9 mouse cellular contexts compared by ENCODE assay signal in the genomic region with DNA sequence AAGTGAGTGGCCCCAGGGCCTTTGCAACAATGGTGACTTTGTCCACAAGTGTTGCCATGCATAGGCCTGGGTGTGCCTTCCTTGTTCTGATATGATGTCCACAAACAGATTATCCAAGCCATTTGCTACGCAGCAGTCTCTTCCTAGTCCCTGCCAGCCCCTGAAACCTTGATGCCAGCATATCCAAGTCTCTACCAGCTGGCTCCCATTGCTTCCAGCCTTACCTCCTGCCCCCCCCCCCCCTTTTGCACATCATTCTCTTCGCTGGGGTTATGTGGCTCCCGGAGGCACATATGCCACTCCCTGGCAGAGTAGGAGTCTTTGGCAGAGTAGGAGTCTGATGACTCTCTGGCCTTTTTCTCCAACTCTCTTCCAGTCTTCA. TPM values are rescaled to one million over a fixed set of nuclear protein-coding genes. Genes with fewer than 3 reads are reported as not detected.
DNase-seq lines count a peak whose midpoint lies in the region; ATAC-seq lines count a peak whose summit lies in the region.
"Had no signal": no experiment of that assay in that cellular context is flagged by ENCODE, and none has a peak within 500 bp of the region (broad histone marks: within the 10 kb centered on the region; RNA-seq: fewer than 3 reads in every experiment).

No protein-coding gene starts in this region.

- ATAC-seq in kidney, embryonic 16.5 days (ENCODE audit: low FRiP score, low TSS enrichment), result no peak
- ATAC-seq in embryonic facial prominence, embryonic 13.5 days (ENCODE audit: insufficient number of reproducible peaks, insufficient read depth, low FRiP score, low TSS enrichment, low read depth), result no peak
- peak; percentile 27 for ATAC-seq in hindbrain, embryonic 15.5 days (ENCODE audit: low FRiP score, low read depth)
- peak; percentile 5 for ATAC-seq in midbrain, embryonic 15.5 days (replicated peaks)

- H3K4me3 ChIP-seq in kidney, embryonic 16.5 days (ENCODE audit: low read length), result peak overlapping the region; percentile 50
- H3K4me3 ChIP-seq in embryonic facial prominence, embryonic 13.5 days, result peak overlapping the region; percentile 52
- H3K4me3 ChIP-seq in hindbrain, embryonic 15.5 days, result peak overlapping the region; percentile 52
- peak overlapping the region; percentile 54 for H3K4me3 ChIP-seq in midbrain, embryonic 15.5 days

- peak overlapping the region; percentile 63 for H3K9ac ChIP-seq in kidney, embryonic 16.5 days (replicated peaks; ENCODE audit: low read length)
- H3K9ac ChIP-seq in embryonic facial prominence, embryonic 13.5 days, result peak overlapping the region; percentile 62
- peak overlapping the region; percentile 60 for H3K9ac ChIP-seq in hindbrain, embryonic 15.5 days
- peak overlapping the region; percentile 58 for H3K9ac ChIP-seq in midbrain, embryonic 15.5 days

- H3K36me3 ChIP-seq in kidney, embryonic 16.5 days (ENCODE audit: insufficient read depth, low read length), result no peaks in the 10 kb centered on the region
- H3K36me3 ChIP-seq in embryonic facial prominence, embryonic 13.5 days, result no peaks in the 10 kb centered on the region
- H3K36me3 ChIP-seq in hindbrain, embryonic 15.5 days, result no peaks in the 10 kb centered on the region
- H3K36me3 ChIP-seq in midbrain, embryonic 15.5 days (replicated peaks), result no peaks in the 10 kb centered on the region

- no peak for DNase-seq in kidney, postnatal 10 days
- no peak for DNase-seq in gastrocnemius, postnatal 25 days
- DNase-seq in urinary bladder, adult 2 months (ENCODE audit: low spot score), result no peak
- no peak for DNase-seq in embryo, embryonic 11 days

- no peak overlapping the region for H3K27ac ChIP-seq in kidney, embryonic 16.5 days (ENCODE audit: low read length)
- no peak overlapping the region for H3K27ac ChIP-seq in embryonic facial prominence, embryonic 13.5 days
- H3K27ac ChIP-seq in hindbrain, embryonic 15.5 days (replicated peaks), result peak overlapping the region; percentile 81
- peak overlapping the region; percentile 79 for H3K27ac ChIP-seq in midbrain, embryonic 15.5 days

- no peaks in the 10 kb centered on the region for H3K4me1 ChIP-seq in kidney, embryonic 16.5 days (ENCODE audit: insufficient read depth, low read length)
- no peaks in the 10 kb centered on the region for H3K4me1 ChIP-seq in embryonic facial prominence, embryonic 13.5 days
- H3K4me1 ChIP-seq in hindbrain, embryonic 15.5 days (replicated peaks), result peaks cover 15% of the 10 kb centered on the region
- H3K4me1 ChIP-seq in midbrain, embryonic 15.5 days, result peaks cover 19% of the 10 kb centered on the region

- H3K9me3 ChIP-seq in kidney, embryonic 16.5 days (ENCODE audit: low read length), result no peaks in the 10 kb centered on the region
- H3K9me3 ChIP-seq in embryonic facial prominence, embryonic 13.5 days, result no peaks in the 10 kb centered on the region
- no peaks in the 10 kb centered on the region for H3K9me3 ChIP-seq in hindbrain, embryonic 15.5 days
- H3K9me3 ChIP-seq in midbrain, embryonic 15.5 days, result no peaks in the 10 kb centered on the region

- no peaks in the 10 kb centered on the region for H3K27me3 ChIP-seq in kidney, embryonic 16.5 days (ENCODE audit: insufficient read depth, low read length)
- H3K27me3 ChIP-seq in embryonic facial prominence, embryonic 13.5 days, result peaks cover 3% of the 10 kb centered on the region
- no peaks in the 10 kb centered on the region for H3K27me3 ChIP-seq in hindbrain, embryonic 15.5 days
- no peaks in the 10 kb centered on the region for H3K27me3 ChIP-seq in midbrain, embryonic 15.5 days (replicated peaks)

- peak overlapping the region; percentile 79 for H3K4me2 ChIP-seq in kidney, embryonic 16.5 days (replicated peaks; ENCODE audit: low read depth, low read length)
- peak overlapping the region; percentile 74 for H3K4me2 ChIP-seq in embryonic facial prominence, embryonic 13.5 days
- peak overlapping the region; percentile 60 for H3K4me2 ChIP-seq in hindbrain, embryonic 15.5 days
- H3K4me2 ChIP-seq in midbrain, embryonic 15.5 days, result peak overlapping the region; percentile 56

- 69% methylated on average over 3 of the region's 3 CpGs for WGBS in kidney, embryonic 16.5 days
- WGBS in embryonic facial prominence, embryonic 13.5 days, result 68% methylated on average over 3 of the region's 3 CpGs
- WGBS in hindbrain, embryonic 15.5 days, result 48% methylated on average over 3 of the region's 3 CpGs
- WGBS in midbrain, embryonic 15.5 days, result 50% methylated on average over 3 of the region's 3 CpGs

RNA-seq across cellular contexts. Expression of a gene that starts 0.4 kb away (rescaled TPM):
- 15.8 and 20.6 TPM in 2 replicates for polyA plus RNA-seq in kidney, embryonic 16.5 days (2015; fragmentation: Nextera tagmentation; extraction: Ambion mirVana)
- 15.6 and 18.8 TPM in 2 replicates for polyA plus RNA-seq in embryonic facial prominence, embryonic 13.5 days (2015; fragmentation: Nextera tagmentation; extraction: Ambion mirVana)
- 162 and 175 TPM in 2 replicates for polyA plus RNA-seq in hindbrain, embryonic 15.5 days (2015; fragmentation: Nextera tagmentation; extraction: Ambion mirVana)
- polyA plus RNA-seq in midbrain, embryonic 15.5 days (2015; fragmentation: Nextera tagmentation; extraction: Ambion mirVana), result 179 and 188 TPM in 2 replicates
- 10 to 100 TPM in 1 of 2 experiments, 1 to 10 TPM in 1; 8.6 to 10.3 TPM for total RNA-seq in gastrocnemius, postnatal 25 days (2021)
- polyA plus RNA-seq in urinary bladder, adult 2 months (2012; rRNA removed), result 159 and 178 TPM in 2 replicates
- total RNA-seq: liver, adult 2 months had no signal

RNA-seq across cellular contexts. Expression of a gene that starts 12.7 kb away (rescaled TPM):
- polyA plus RNA-seq in kidney, embryonic 16.5 days (2015; fragmentation: Nextera tagmentation; extraction: Ambion mirVana), result 7.0 and 8.7 TPM in 2 replicates
- 9.7 and 10.1 TPM in 2 replicates for polyA plus RNA-seq in embryonic facial prominence, embryonic 13.5 days (2015; fragmentation: Nextera tagmentation; extraction: Ambion mirVana)
- polyA plus RNA-seq in hindbrain, embryonic 15.5 days (2015; fragmentation: Nextera tagmentation; extraction: Ambion mirVana), result 6.7 and 7.0 TPM in 2 replicates
- polyA plus RNA-seq in midbrain, embryonic 15.5 days (2015; fragmentation: Nextera tagmentation; extraction: Ambion mirVana), result 6.6 and 7.4 TPM in 2 replicates
- 100 to 1,000 TPM in 1 of 2 experiments, 10 to 100 TPM in 1; 96.2 to 127 TPM for total RNA-seq in gastrocnemius, postnatal 25 days (2021)
- 78.1 and 87.3 TPM in 2 replicates for polyA plus RNA-seq in urinary bladder, adult 2 months (2012; rRNA removed)

RNA-seq across cellular contexts. Expression of a gene that starts 21.1 kb away (rescaled TPM):
- polyA plus RNA-seq in kidney, embryonic 16.5 days (2015; fragmentation: Nextera tagmentation; extraction: Ambion mirVana), result 28.9 and 30.5 TPM in 2 replicates
- polyA plus RNA-seq in embryonic facial prominence, embryonic 13.5 days (2015; fragmentation: Nextera tagmentation; extraction: Ambion mirVana), result 13.3 and 17.4 TPM in 2 replicates
- 0.82 and 1.0 TPM in 2 replicates for polyA plus RNA-seq in hindbrain, embryonic 15.5 days (2015; fragmentation: Nextera tagmentation; extraction: Ambion mirVana)
- polyA plus RNA-seq in midbrain, embryonic 15.5 days (2015; fragmentation: Nextera tagmentation; extraction: Ambion mirVana), result 0.43 and 0.46 TPM in 2 replicates
- total RNA-seq in gastrocnemius, postnatal 25 days (2021), result not detected
- 2.6 and 2.7 TPM in 2 replicates for polyA plus RNA-seq in urinary bladder, adult 2 months (2012; rRNA removed)
- total RNA-seq: liver, adult 2 months had no signal
- polyA plus RNA-seq: liver, adult 2 months had no signal

RNA-seq across cellular contexts. Expression of a gene that starts 55.7 kb away (rescaled TPM):
- 276 and 282 TPM in 2 replicates for polyA plus RNA-seq in kidney, embryonic 16.5 days (2015; fragmentation: Nextera tagmentation; extraction: Ambion mirVana)
- 208 and 226 TPM in 2 replicates for polyA plus RNA-seq in embryonic facial prominence, embryonic 13.5 days (2015; fragmentation: Nextera tagmentation; extraction: Ambion mirVana)
- polyA plus RNA-seq in hindbrain, embryonic 15.5 days (2015; fragmentation: Nextera tagmentation; extraction: Ambion mirVana), result 134 and 137 TPM in 2 replicates
- polyA plus RNA-seq in midbrain, embryonic 15.5 days (2015; fragmentation: Nextera tagmentation; extraction: Ambion mirVana), result 112 and 115 TPM in 2 replicates
- total RNA-seq in gastrocnemius, postnatal 25 days (2021), result 10 to 100 TPM; 45.9 to 58.5 TPM
- 175 and 177 TPM in 2 replicates for polyA plus RNA-seq in urinary bladder, adult 2 months (2012; rRNA removed)

RNA-seq across cellular contexts. Expression of a gene that starts 56.1 kb away (rescaled TPM):
- polyA plus RNA-seq in kidney, embryonic 16.5 days (2015; fragmentation: Nextera tagmentation; extraction: Ambion mirVana), result 16.2 and 17.4 TPM in 2 replicates
- polyA plus RNA-seq in embryonic facial prominence, embryonic 13.5 days (2015; fragmentation: Nextera tagmentation; extraction: Ambion mirVana), result 13.9 and 15.4 TPM in 2 replicates
- polyA plus RNA-seq in hindbrain, embryonic 15.5 days (2015; fragmentation: Nextera tagmentation; extraction: Ambion mirVana), result 12.9 and 13.9 TPM in 2 replicates
- polyA plus RNA-seq in midbrain, embryonic 15.5 days (2015; fragmentation: Nextera tagmentation; extraction: Ambion mirVana), result 12.8 and 13.5 TPM in 2 replicates
- 10 to 100 TPM; 22.8 to 30.4 TPM for total RNA-seq in gastrocnemius, postnatal 25 days (2021)
- 20.2 and 27.2 TPM in 2 replicates for polyA plus RNA-seq in urinary bladder, adult 2 months (2012; rRNA removed)

Comparison
In these comparisons a context has a peak if more than half of its experiments do, and no peak if none do; other contexts are left out.
1. ATAC-seq: peak in hindbrain, embryonic 15.5 days (single experiment) and midbrain, embryonic 15.5 days (single experiment); none in kidney, embryonic 16.5 days (single experiment) and embryonic facial prominence, embryonic 13.5 days (single experiment).
2. H3K27ac ChIP-seq: peak in hindbrain, embryonic 15.5 days (single experiment) and midbrain, embryonic 15.5 days (single experiment); none in kidney, embryonic 16.5 days (single experiment) and embryonic facial prominence, embryonic 13.5 days (single experiment).
3. Peak in every context shown above with its lines, with median percentiles within 50 percentile points of each other: H3K4me2 ChIP-seq, H3K4me3 ChIP-seq and H3K9ac ChIP-seq.